Mouse (Mus musculus) Muller cell, postnatal 12 days (primary cell): ENCODE measurements at regions not wholly inside any gene's neighbourhood (a gene's known extent, or its start where the extent isn't known, plus 50 kb on each side); places are given as distances from the start of the nearest gene placed in this dataset.
"Not testable (repeated sequence)": the region's sequence is repeated elsewhere in the genome, so short reads cannot be mapped to it uniquely, and the experiment has no call there.

Experiments
- DNase-seq: peaks from one replicate; pipeline ENCODE4 v3.0.0-alpha.2; 2015; ENCODE audit errors: inconsistent ontology term

GRCm38 (mm10) chr3:91263540-91263939 lies 172.9 kb upstream of the 9130204L05Rik start:
- peak; percentile 9 for DNase-seq

- DNase-seq: not testable (repeated sequence)
These were observed 164.3 kb upstream of the 9130204L05Rik start for GRCm38 (mm10) chr3:91254926-91255325.

- DNase-seq: peak; percentile 12
These were observed 132.6 kb upstream of the 9130204L05Rik start for GRCm38 (mm10) chr3:91223157-91223556.

DNA sequence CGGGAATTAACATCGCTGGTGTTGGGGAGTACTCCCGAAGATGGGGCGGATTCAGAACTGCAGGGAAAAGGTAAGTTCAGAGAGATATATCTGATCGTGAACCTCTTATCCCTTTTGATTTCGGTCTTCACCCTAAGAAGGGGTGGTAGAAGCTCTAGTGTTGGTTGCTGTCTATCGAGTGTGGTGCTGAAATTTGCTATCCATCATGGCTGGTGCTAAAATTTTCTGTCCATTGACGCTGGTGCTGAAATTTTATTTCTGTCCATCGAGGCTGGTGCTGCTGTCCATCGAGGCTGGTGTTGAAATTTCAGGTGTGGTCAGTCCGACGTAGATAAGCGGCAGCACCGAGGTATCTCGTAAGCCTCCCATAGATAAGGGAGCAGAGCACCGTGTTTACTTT lies 122.7 kb upstream of the 9130204L05Rik start:
- DNase-seq: no peak
